Mouse (Mus musculus) hindbrain, embryonic 10.5 days (tissue): ENCODE results near the gene Ctsw. TPM values are rescaled to one million over a fixed set of nuclear protein-coding genes. Genes with fewer than 3 reads are reported as not detected.

Source experiments
- DNase-seq: peaks from one replicate; pipeline ENCODE4 v3.0.0-alpha.2; 2017; ENCODE audit warnings: low spot score
- H3K27ac ChIP-seq: fragments of 300-500 bp; sonication (generic); 2 replicates; pipeline ENCODE4 v1.5.1; 2016; ENCODE audit warnings: mild to moderate bottlenecking, moderate library complexity
- H3K27me3 ChIP-seq: fragments of 300-500 bp; sonication (generic); 2 replicates; pipeline ENCODE4 v1.6.1; 2016; ENCODE audit warnings: mild to moderate bottlenecking; ENCODE audit not compliant: poor library complexity, insufficient read depth, severe bottlenecking
- H3K36me3 ChIP-seq: fragments of 300-500 bp; sonication (generic); 2 replicates; pipeline ENCODE4 v1.6.1; 2016; ENCODE audit warnings: mild to moderate bottlenecking, moderate library complexity
- H3K4me1 ChIP-seq: fragments of 300-500 bp; sonication (generic); replicated peaks from 2 replicates; pipeline ENCODE4 v1.6.1; 2016; ENCODE audit warnings: mild to moderate bottlenecking
- H3K4me3 ChIP-seq: fragments of 300-500 bp; sonication (generic); 2 replicates; pipeline ENCODE4 v1.5.1; 2016; ENCODE audit warnings: mild to moderate bottlenecking, moderate library complexity
- H3K9me3 ChIP-seq: fragments of 300-500 bp; sonication (generic); 2 replicates; pipeline ENCODE4 v1.6.1; 2016; ENCODE audit warnings: mild to moderate bottlenecking, moderate library complexity
- WGBS: fragments of 180-500 bp; shearing (Covaris S2); methylation state at CpG from one replicate; pipeline ENCODE4 v1.1.7; 2016; 5-methylcytosine and 5-hydroxymethylcytosine counted together
- polyA plus RNA-seq: library from polyadenylated mRNA; unstranded; fragments of >200 nt; fragmentation: Nextera tagmentation; extraction: Ambion mirVana; gene quantifications from 2 replicates; pipeline ENCODE4 v1.2.1, GENCODE M21; 2016

Ctsw gene
- polyA plus RNA-seq, 1 experiment from 2014 or later = 3.0 TPM

DNA sequence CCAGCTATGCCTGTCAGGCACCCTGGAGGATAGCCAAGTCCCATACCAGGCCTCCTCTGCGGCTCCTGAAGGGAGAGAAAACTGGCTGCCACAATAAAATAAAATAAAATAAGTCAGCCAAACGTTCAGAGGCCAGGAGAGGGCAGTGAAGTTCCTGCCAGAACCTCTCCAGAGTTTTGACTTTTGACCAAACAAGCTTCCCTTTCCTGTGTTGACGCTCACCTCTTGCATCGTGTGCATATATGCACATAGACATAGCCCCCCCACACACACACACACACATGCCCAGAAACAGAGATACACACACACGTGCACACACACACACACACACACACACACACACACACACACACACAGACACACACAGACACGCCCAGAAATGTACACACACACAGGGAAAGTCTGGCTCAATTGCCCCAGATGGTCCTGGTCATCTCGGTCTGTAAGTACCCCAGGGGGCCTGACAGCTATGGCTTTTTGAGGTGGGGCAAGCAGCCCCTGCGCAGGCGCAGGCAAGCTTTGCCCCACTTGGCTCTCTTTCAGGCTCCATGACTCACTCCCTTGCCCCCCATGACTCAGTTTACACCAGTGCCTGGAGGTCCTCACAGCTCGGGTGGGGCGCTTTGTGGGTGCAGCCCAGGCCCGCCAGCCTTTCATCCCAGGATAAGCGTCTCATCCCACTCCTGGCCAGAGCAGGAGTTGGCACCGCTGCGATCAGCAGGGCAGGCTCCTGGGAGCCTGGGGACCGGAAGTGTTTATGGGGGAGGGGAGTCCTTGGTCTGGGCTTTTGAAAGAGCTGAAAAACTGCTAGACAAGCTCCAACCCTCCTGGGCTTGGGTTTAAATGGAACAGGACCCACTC, 35.1 kb downstream of the Ctsw start:
- DNase-seq = peak; percentile 49
- H3K4me3 ChIP-seq = peak overlapping the region; percentile 47
- no peaks in the 10 kb centered on the region for H3K9me3 ChIP-seq
- H3K4me1 ChIP-seq = peaks cover 21% of the 10 kb centered on the region
- peak overlapping the region; percentile 87 for H3K27ac ChIP-seq
- H3K36me3 ChIP-seq = no peaks in the 10 kb centered on the region
- 14% methylated on average over 16 of the region's 16 CpGs for WGBS
- H3K27me3 ChIP-seq = 0 out of 2 replicates have a peak, but pooled peaks cover 5% of the 10 kb centered on the region

DNA sequence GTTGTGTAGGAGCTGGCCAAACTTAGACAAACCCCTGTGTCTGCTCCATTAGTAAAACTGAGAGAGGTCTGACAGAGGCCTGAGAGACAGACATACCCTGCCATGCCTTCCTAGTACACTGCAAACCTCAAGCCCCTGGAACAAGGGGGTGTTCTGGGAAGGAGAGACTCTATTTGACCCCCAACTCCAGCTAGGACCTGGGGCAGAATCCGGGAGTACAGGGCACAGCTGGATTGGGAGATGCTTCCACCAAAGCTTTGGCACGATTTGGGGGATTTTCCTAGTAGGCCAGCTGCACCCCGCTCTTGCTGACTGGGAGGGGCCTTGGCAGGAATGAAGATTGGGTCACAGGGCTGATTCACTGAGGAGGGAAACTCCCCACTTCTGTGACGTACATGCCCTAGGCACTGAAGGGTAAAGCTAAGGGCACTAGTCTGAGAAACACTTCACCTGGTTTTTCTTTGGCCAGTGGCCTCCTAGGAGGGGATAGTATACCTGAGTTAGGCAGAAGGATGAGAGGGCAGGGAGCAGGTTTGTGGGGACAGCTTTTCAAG, 36.3 kb downstream of the Ctsw start:
- Histone ChIP-seq H3K36me3 (peaks cover 9% of the 10 kb centered on the region), H3K9me3 (no peaks in the 10 kb centered on the region), H3K27ac (no peak overlapping the region), H3K4me1 (peaks cover 26% of the 10 kb centered on the region), H3K27me3 (0 out of 2 replicates have a peak, but pooled peaks cover 5% of the 10 kb centered on the region), H3K4me3 (no peak overlapping the region)
- WGBS = 81% methylated on average over 4 of the region's 4 CpGs
- no peak for DNase-seq

GRCm38 (mm10) chr19:5430408-5430807, 37.9 kb downstream of the Ctsw start:
- no peak overlapping the region for H3K27ac ChIP-seq
- DNase-seq = no peak

GRCm38 (mm10) chr19:5429806-5430205, 38.5 kb downstream of the Ctsw start:
- H3K36me3 ChIP-seq = peaks cover 22% of the 10 kb centered on the region
- 74% methylated on average over 8 of the region's 8 CpGs for WGBS
- no peak overlapping the region for H3K4me3 ChIP-seq
- H3K27ac ChIP-seq = no peak overlapping the region
- no peak for DNase-seq
- H3K9me3 ChIP-seq = no peaks in the 10 kb centered on the region
- 0 out of 2 replicates have a peak, but pooled peaks cover 5% of the 10 kb centered on the region for H3K27me3 ChIP-seq
- H3K4me1 ChIP-seq = peaks cover 42% of the 10 kb centered on the region

More at GRCm38 (mm10) chr19:5430408-5430807, 37.9 kb downstream of the Ctsw start:
- Histone ChIP-seq H3K9me3 (no peaks in the 10 kb centered on the region), H3K4me3 (no peak overlapping the region), H3K36me3 (peaks cover 22% of the 10 kb centered on the region), H3K27me3 (0 out of 2 replicates have a peak, but pooled peaks cover 5% of the 10 kb centered on the region), H3K4me1 (peaks cover 42% of the 10 kb centered on the region)
- 87% methylated on average over 1 of the region's 1 CpGs for WGBS

- H3K36me3 ChIP-seq = peaks cover 22% of the 10 kb centered on the region
- no peaks in the 10 kb centered on the region for H3K9me3 ChIP-seq
- H3K27ac ChIP-seq = no peak overlapping the region
- H3K4me1 ChIP-seq = peaks cover 37% of the 10 kb centered on the region
- H3K27me3 ChIP-seq = no peaks in the 10 kb centered on the region
- DNase-seq = no peak
- no peak overlapping the region for H3K4me3 ChIP-seq
- WGBS = 84% methylated on average over 4 of the region's 4 CpGs
These were observed 39.1 kb downstream of the Ctsw start for GRCm38 (mm10) chr19:5429219-5429618.

DNA sequence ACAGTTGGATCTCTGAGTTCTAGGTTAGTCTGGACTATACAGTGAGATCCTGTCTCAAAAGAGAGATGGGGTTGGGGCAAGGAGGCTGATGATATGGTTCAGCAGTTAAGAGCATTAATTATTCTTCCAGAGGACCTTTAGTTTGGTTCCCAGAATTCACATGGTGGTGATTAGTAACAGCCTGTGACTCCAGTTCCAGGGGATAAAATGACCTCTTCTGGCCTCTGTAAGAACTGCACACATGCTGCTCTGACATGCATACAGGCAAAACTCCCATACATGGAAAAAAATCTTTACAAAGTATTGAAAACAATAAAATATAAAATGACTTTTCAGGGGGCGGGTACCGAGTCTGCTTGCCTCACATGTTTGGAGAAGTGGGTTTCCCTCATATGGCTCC, 40.2 kb downstream of the Ctsw start:
- H3K27me3 ChIP-seq = no peaks in the 10 kb centered on the region
- DNase-seq = no peak
- 83% methylated on average over 2 of the region's 2 CpGs for WGBS

GRCm38 (mm10) chr19:5426640-5427290, 41.5 kb downstream of the Ctsw start:
- Histone ChIP-seq H3K9me3 (no peaks in the 10 kb centered on the region), H3K27ac (peak overlapping the region; percentile 4), H3K36me3 (peaks cover 40% of the 10 kb centered on the region), H3K4me3 (peak overlapping the region; percentile 90), H3K4me1 (peaks cover 42% of the 10 kb centered on the region), H3K27me3 (no peaks in the 10 kb centered on the region)
- WGBS = 94% methylated on average over 13 of the region's 13 CpGs
- DNase-seq = no peak

More for the DNA sequence above, 40.2 kb downstream of the Ctsw start:
- H3K36me3 ChIP-seq = peaks cover 26% of the 10 kb centered on the region
- H3K9me3 ChIP-seq = no peaks in the 10 kb centered on the region
- H3K4me3 ChIP-seq = no peak overlapping the region; the same call in 1 of the 2 replicates
- H3K4me1 ChIP-seq = peaks cover 37% of the 10 kb centered on the region
- no peak overlapping the region for H3K27ac ChIP-seq

GRCm38 (mm10) chr19:5425906-5426565, 42.3 kb downstream of the Ctsw start:
- H3K27me3 ChIP-seq = no peaks in the 10 kb centered on the region
- peak overlapping the region; percentile 98 for H3K27ac ChIP-seq
- H3K36me3 ChIP-seq = peaks cover 47% of the 10 kb centered on the region
- H3K9me3 ChIP-seq = no peaks in the 10 kb centered on the region
- WGBS = 91% methylated on average over 18 of the region's 18 CpGs
- no peak for DNase-seq
- peak overlapping the region; percentile 90 for H3K4me3 ChIP-seq
- peaks cover 42% of the 10 kb centered on the region for H3K4me1 ChIP-seq

GRCm38 (mm10) chr19:5424782-5425741, 43.2 kb downstream of the Ctsw start, which contains the start of the genes Drap1 and AI837181:
Gene Drap1, minus strand, starts transcription at chr19:5424979.
Gene AI837181, plus strand, starts transcription at chr19:5425144.
- WGBS = under 1% methylated on average over 87 of the region's 87 CpGs
- H3K36me3 ChIP-seq = peaks cover 57% of the 10 kb centered on the region

DNA sequence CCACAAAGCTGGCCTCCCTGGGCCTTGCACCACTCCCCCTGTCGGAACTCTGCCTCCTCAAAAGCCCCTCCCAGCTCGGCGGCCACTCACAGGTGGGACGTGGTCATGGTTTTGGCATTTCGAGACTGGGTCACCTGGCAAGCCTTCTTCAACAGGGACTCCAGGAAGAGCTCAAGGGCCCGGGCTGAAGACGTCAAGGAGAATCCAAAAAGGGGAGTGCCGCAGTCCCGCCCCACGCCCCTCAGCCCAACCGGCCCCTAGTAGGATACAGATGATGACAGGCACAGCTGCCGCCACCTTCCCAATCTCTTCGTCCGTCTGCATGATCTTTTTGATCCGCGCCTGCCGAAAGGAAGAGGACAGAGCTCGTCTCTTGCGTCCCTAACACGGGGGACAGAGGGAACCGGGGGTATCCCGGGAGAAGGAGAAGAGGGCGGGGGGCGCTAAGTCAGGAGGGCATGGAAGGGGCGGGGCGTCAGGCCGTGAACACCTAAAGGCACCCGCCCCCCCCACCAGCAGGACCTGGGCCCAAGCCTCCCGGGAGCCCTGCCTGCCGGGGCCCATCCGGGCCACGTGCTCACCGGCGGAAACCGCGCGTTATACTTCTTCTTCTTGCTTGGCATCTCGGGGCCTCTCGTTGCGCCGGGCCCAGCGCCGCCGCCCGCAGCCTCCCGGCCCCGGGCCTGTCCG, 44.1 kb downstream of the Ctsw start:
- DNase-seq = no peak
- Histone ChIP-seq H3K27ac (peak overlapping the region; percentile 98), H3K9me3 (no peaks in the 10 kb centered on the region), H3K4me3 (peak overlapping the region; percentile 90), H3K36me3 (peaks cover 65% of the 10 kb centered on the region), H3K27me3 (no peaks in the 10 kb centered on the region), H3K4me1 (peaks cover 42% of the 10 kb centered on the region)
- under 1% methylated on average over 48 of the region's 48 CpGs for WGBS

More at GRCm38 (mm10) chr19:5424782-5425741, 43.2 kb downstream of the Ctsw start, which contains the start of the genes Drap1 and AI837181:
- Histone ChIP-seq H3K4me3 (peak within 1 kb of the TSS; percentile 90), H3K27ac (peak within 1 kb of the TSS; percentile 98), H3K4me1 (peaks cover 42% of the 10 kb centered on the region), H3K27me3 (no peaks in the 10 kb centered on the region), H3K9me3 (no peaks in the 10 kb centered on the region)
- DNase-seq = peak; percentile 97

- H3K36me3 ChIP-seq = peaks cover 65% of the 10 kb centered on the region
- no peaks in the 10 kb centered on the region for H3K9me3 ChIP-seq
- 73% methylated on average over 12 of the region's 12 CpGs for WGBS
- no peaks in the 10 kb centered on the region for H3K27me3 ChIP-seq
- peak overlapping the region; percentile 98 for H3K27ac ChIP-seq
- DNase-seq = no peak
- peaks cover 42% of the 10 kb centered on the region for H3K4me1 ChIP-seq
- H3K4me3 ChIP-seq = peak overlapping the region; percentile 90
These were observed 44.7 kb downstream of the Ctsw start for GRCm38 (mm10) chr19:5423561-5423960.
